In genomic region chr1:174999265-175000200, GRCm38 (mm10) we compare ENCODE assay signal across 9 mouse cellular contexts.
DNase-seq lines count a peak whose midpoint lies in the region; ATAC-seq lines count a peak whose summit lies in the region.
"Had no signal": no experiment of that assay in that cellular context is flagged by ENCODE, and none has a peak within 500 bp of the region (broad histone marks: within the 10 kb centered on the region; RNA-seq: fewer than 3 reads in every experiment).

No protein-coding gene starts in this region.

- peak; percentile 72 for ATAC-seq in lung, embryonic 16.5 days (ENCODE audit: low read depth)

- H3K4me3 ChIP-seq in lung, embryonic 16.5 days (ENCODE audit: low read length) = no peak overlapping the region
- H3K4me3 ChIP-seq: embryonic facial prominence, embryonic 15.5 days had no signal

- H3K9me3 ChIP-seq in lung, embryonic 16.5 days (ENCODE audit: control insufficient read depth, low read length) = no peaks in the 10 kb centered on the region
- H3K9me3 ChIP-seq: embryonic facial prominence, embryonic 15.5 days had no signal

- no peaks in the 10 kb centered on the region for H3K27me3 ChIP-seq in lung, embryonic 16.5 days (ENCODE audit: control insufficient read depth, insufficient read depth, low read depth, low read length)
- H3K27me3 ChIP-seq: embryonic facial prominence, embryonic 15.5 days had no signal

- H3K9ac ChIP-seq in lung, embryonic 16.5 days (ENCODE audit: low read length) = peak overlapping the region; percentile 4; the same call in 1 of the 2 replicates
- H3K9ac ChIP-seq: embryonic facial prominence, embryonic 15.5 days had no signal

- H3K4me2 ChIP-seq in lung, embryonic 16.5 days (ENCODE audit: low read depth, low read length) = no peak overlapping the region
- H3K4me2 ChIP-seq: embryonic facial prominence, embryonic 15.5 days had no signal

- no peaks in the 10 kb centered on the region for H3K36me3 ChIP-seq in lung, embryonic 16.5 days (ENCODE audit: control insufficient read depth, insufficient read depth, low read length)
- H3K36me3 ChIP-seq: embryonic facial prominence, embryonic 15.5 days had no signal

- H3K27ac ChIP-seq in lung, embryonic 16.5 days (ENCODE audit: low read length) = no peak overlapping the region
- H3K27ac ChIP-seq: embryonic facial prominence, embryonic 15.5 days had no signal

- peak; percentile 2 for DNase-seq in cerebellum, adult 11-12 months
- DNase-seq in cerebellum, adult 11 months = no peak
- peak; percentile 5 to 9 for DNase-seq in cerebellum, adult 18-20 months
- peak; percentile 9 to 10 for DNase-seq in frontal cortex, postnatal 25 days (ENCODE audit: low spot score in 2 of 2)
- peak; percentile 28 to 59 for DNase-seq in layer of hippocampus, adult 18-20 months (ENCODE audit: low spot score in 2 of 2)
- DNase-seq in right cerebral cortex, adult 2 months (ENCODE audit: low spot score in 2 of 2) = peak; percentile 60
- DNase-seq in thymus, adult 18-20 months = no peak

- 40% methylated on average over 8 of the region's 8 CpGs for WGBS in lung, embryonic 16.5 days

- no peaks in the 10 kb centered on the region for H3K4me1 ChIP-seq in lung, embryonic 16.5 days (replicated peaks; ENCODE audit: control insufficient read depth, insufficient read depth, low read length)
- H3K4me1 ChIP-seq: embryonic facial prominence, embryonic 15.5 days had no signal

Comparison
In these comparisons a context has a peak if more than half of its experiments do, and no peak if none do; other contexts are left out.
1. DNase-seq: peak in cerebellum, adult 11-12 months (single experiment), cerebellum, adult 18-20 months (2 of 2), frontal cortex, postnatal 25 days (2 of 2), layer of hippocampus, adult 18-20 months (2 of 2) and right cerebral cortex, adult 2 months (2 of 2); none in cerebellum, adult 11 months (single experiment) and thymus, adult 18-20 months (0 of 2).